Mouse (Mus musculus) macrophage (primary cell): ENCODE measurements around the gene Larp1. TPM values are rescaled to one million over a fixed set of nuclear protein-coding genes. Genes with fewer than 3 reads are reported as not detected.

Source experiments
- H3K27ac ChIP-seq: fragments of 350-480 bp; formaldehyde crosslinking; 2 replicates; pipeline ENCODE4 v1.9.0; 2021
- H3K36me3 ChIP-seq: fragments of 350-480 bp; formaldehyde crosslinking; 2 replicates; pipeline ENCODE4 v1.9.0; 2021; ENCODE audit errors: inconsistent target
- H3K4me3 ChIP-seq: fragments of 350-480 bp; formaldehyde crosslinking; 2 replicates; pipeline ENCODE4 v1.9.0; 2021; ENCODE audit errors: inconsistent target
- H3K79me2 ChIP-seq: fragments of 350-480 bp; formaldehyde crosslinking; 2 replicates; pipeline ENCODE4 v1.9.0; 2021; ENCODE audit errors: inconsistent target
- WGBS: methylation state at CpG from one replicate; pipeline ENCODE4 v1.1.7; 2026; ENCODE audit warnings: inconsistent platforms; ENCODE audit not compliant: missing documents; 5-methylcytosine and 5-hydroxymethylcytosine counted together
- polyA plus RNA-seq: library from polyadenylated mRNA; stranded (reverse); fragments of 250-400 nt; gene quantifications from 3 replicates; pipeline ENCODE4 v1.2.4, GENCODE M21; 2018; ENCODE audit warnings: inconsistent platforms

The Larp1 gene
- polyA plus RNA-seq, 1 experiment from 2014 or later: 59.1 TPM

DNA sequence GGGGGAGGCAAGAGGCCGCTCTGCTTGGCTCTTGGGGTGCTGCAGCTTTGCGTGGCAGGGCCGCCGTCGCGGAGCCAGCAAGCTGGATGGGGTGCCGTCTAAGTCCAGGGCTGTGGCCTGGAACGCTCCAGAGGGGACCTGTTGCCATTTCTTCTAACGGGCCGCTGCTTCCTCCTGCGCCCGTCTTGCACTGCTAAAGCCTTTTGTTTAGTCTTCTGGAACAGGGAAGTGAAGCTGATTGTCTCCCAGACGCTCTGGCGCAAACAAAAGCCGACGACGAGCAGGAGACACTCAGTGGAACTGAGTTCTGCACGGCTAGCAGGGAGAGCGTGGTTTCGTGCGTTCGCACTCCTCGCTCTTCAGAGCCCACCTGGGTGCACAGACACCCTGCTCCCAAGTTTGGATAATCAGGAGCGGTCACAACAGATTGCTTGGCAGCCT lies 95.5 kb downstream of the Larp1 start:
- WGBS: under 1% methylated on average over 24 of the region's 24 CpGs
- peak overlapping the region; percentile 76 for H3K27ac ChIP-seq
- H3K36me3 ChIP-seq: no peaks in the 10 kb centered on the region; the same call in 1 of the 2 replicates
- peak overlapping the region; percentile 61 for H3K4me3 ChIP-seq
- H3K79me2 ChIP-seq: peaks cover 47% of the 10 kb centered on the region

DNA sequence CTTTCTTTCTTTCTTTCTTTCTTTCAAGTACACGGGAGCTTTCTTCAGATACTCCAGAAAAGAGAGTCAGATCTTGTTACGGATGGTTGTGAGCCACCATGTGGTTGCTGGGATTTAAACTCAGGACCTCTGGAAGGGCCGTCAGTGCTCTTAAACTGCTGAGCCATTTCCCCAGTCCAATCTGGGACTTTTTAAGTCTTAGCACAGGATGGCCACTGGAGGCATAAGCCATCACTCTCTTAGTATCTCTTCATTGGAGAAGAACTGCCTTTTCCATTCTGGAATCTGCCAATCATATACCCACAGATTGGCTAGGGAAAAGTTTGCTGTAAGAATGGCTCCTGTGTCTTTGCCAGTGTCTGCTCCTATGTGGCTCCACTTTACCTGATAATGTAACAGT lies 98.1 kb downstream of the Larp1 start:
- Histone ChIP-seq H3K79me2 (peaks cover 72% of the 10 kb centered on the region), H3K36me3 (peaks cover 24% of the 10 kb centered on the region), H3K27ac (no peak overlapping the region), H3K4me3 (no peak overlapping the region)
- 82% methylated on average over 1 of the region's 3 CpGs for WGBS

DNA sequence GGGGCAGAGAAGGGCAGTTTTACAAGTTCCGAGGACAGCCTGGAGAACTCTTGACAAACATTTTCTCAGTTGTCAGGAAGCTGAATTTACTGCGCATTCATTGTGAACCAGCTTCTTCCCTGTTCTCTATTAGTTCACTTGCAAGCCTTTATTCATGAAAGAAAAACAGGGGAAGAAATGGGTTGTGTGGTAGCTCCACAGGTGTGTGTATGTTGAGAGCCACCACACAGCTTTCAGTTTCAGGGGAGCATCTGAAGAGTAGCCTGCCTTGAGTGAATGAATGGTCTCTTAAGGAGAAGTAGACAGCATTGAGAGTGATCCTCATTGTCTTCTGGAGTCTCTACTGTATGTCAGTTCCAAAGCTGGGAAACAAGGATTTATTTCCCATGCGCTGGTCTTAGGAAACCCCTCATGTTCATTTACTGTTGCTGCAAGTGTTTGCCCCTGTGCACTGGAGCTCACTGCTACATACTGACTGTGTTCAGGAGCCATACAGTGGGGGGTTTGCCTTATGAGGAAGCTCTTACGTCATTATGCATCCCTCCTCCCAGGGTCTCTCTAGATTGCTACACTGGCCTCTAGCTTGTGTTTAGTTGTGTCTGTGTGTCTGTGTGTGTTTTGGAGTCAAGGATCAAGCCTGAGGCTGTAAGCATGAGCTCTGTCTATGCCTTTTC lies 98.9 kb downstream of the Larp1 start:
- no peak overlapping the region for H3K4me3 ChIP-seq
- H3K79me2 ChIP-seq: peaks cover 72% of the 10 kb centered on the region
- peaks cover 32% of the 10 kb centered on the region for H3K36me3 ChIP-seq
- H3K27ac ChIP-seq: no peak overlapping the region
- WGBS: 45% methylated on average over 4 of the region's 4 CpGs

Other genes starting within 250 kb of the Larp1 start
- gene Sap30l, start 207.4 kb upstream of the Larp1 start, polyA plus RNA-seq: 13.0 to 18.1 TPM (median 16.4 TPM) in 3 replicates
- gene Hand1, start 176.2 kb upstream of the Larp1 start, polyA plus RNA-seq: not detected in 3 replicates
- not detected in 3 replicates for gene Gm12248, start 84.1 kb downstream of the Larp1 start, polyA plus RNA-seq
- 35.8 to 41.5 TPM (median 36.2 TPM) in 3 replicates for gene Cnot8, start 95.1 kb downstream of the Larp1 start, polyA plus RNA-seq
- gene Gemin5, start 159.5 kb downstream of the Larp1 start, polyA plus RNA-seq: 4.7 to 12.0 TPM (median 5.4 TPM) in 3 replicates
- gene Mrpl22, start 162.6 kb downstream of the Larp1 start, polyA plus RNA-seq: 36.9 to 51.5 TPM (median 42.8 TPM) in 3 replicates
- 25.7 to 94.8 TPM (median 34.2 TPM) in 3 replicates for gene Igtp, start 190.5 kb downstream of the Larp1 start, polyA plus RNA-seq
- 32.0 to 97.2 TPM (median 40.6 TPM) in 3 replicates for gene Irgm2, start 190.6 kb downstream of the Larp1 start, polyA plus RNA-seq